Mouse (Mus musculus): ENCODE measurements at regions not wholly inside any gene's neighbourhood (a gene's known extent, or its start where the extent isn't known, plus 50 kb on each side); places are given as distances from the start of the nearest gene placed in this dataset.

- Histone ChIP-seq H3K4me3 (no peak overlapping the region), H3K27ac (no peak overlapping the region)
- intact Hi-C loops (cut with DNase I), result no loop called here
- no peak for DNase-seq (ENCODE audit: extremely low spot score in 1 of 2, low spot score in 2 of 2)
- no peak for TF ChIP-seq CTCF (IDR thresholded peaks at IDR 0.05)
These were observed 123.2 kb downstream of the Atp6ap1l start for GRCm38 (mm10) chr13:90781974-90782373.

- intact Hi-C loops (cut with DNase I), result no loop called here
- no peak for TF ChIP-seq CTCF (IDR thresholded peaks at IDR 0.05)
These were observed 127.2 kb downstream of the Atp6ap1l start for GRCm38 (mm10) chr13:90777952-90778298.

GRCm38 (mm10) chr13:90777123-90777951 lies 127.8 kb downstream of the Atp6ap1l start:
- DNase-seq (ENCODE audit: extremely low spot score in 1 of 2, low spot score in 2 of 2), result no peak
- no peak overlapping the region for H3K27ac ChIP-seq
- no peak overlapping the region for H3K4me3 ChIP-seq
- TF ChIP-seq CTCF (IDR thresholded peaks at IDR 0.05), result no peak
- intact Hi-C loops (cut with DNase I), result no loop called here

More at GRCm38 (mm10) chr13:90777952-90778298, 127.2 kb downstream of the Atp6ap1l start:
- no peak overlapping the region for H3K4me3 ChIP-seq
- no peak for DNase-seq (ENCODE audit: extremely low spot score in 1 of 2, low spot score in 2 of 2)
- H3K27ac ChIP-seq, result no peak overlapping the region

- DNase-seq (ENCODE audit: extremely low spot score in 1 of 2, low spot score in 2 of 2), result no peak
- Histone ChIP-seq H3K27ac (no peak overlapping the region), H3K4me3 (no peak overlapping the region)
- intact Hi-C loops (cut with DNase I), result no loop called here
- no peak for TF ChIP-seq CTCF (IDR thresholded peaks at IDR 0.05)
These were observed 143.0 kb downstream of the Atp6ap1l start for GRCm38 (mm10) chr13:90762154-90762553.

GRCm38 (mm10) chr13:90760516-90761050 lies 144.6 kb downstream of the Atp6ap1l start:
- no peak for DNase-seq (ENCODE audit: extremely low spot score in 1 of 2, low spot score in 2 of 2)
- intact Hi-C loops (cut with DNase I), result no loop called here
- no peak overlapping the region for H3K4me3 ChIP-seq
- H3K27ac ChIP-seq, result no peak overlapping the region
- no peak for TF ChIP-seq CTCF (IDR thresholded peaks at IDR 0.05)

- intact Hi-C loops (cut with DNase I), result no loop called here
- Histone ChIP-seq H3K27ac (no peak overlapping the region), H3K4me3 (no peak overlapping the region)
- DNase-seq (ENCODE audit: extremely low spot score in 1 of 2, low spot score in 2 of 2), result no peak
- TF ChIP-seq CTCF (IDR thresholded peaks at IDR 0.05), result no peak
These were observed 150.7 kb downstream of the Atp6ap1l start for GRCm38 (mm10) chr13:90754451-90754850.

GRCm38 (mm10) chr13:90749741-90750140 lies 155.4 kb downstream of the Atp6ap1l start:
- DNase-seq (ENCODE audit: extremely low spot score in 1 of 2, low spot score in 2 of 2), result no peak
- no peak overlapping the region for H3K4me3 ChIP-seq
- intact Hi-C loops (cut with DNase I), result no loop called here
- TF ChIP-seq CTCF (IDR thresholded peaks at IDR 0.05), result no peak
- H3K27ac ChIP-seq, result no peak overlapping the region

GRCm38 (mm10) chr13:90745063-90745462 lies 160.1 kb downstream of the Atp6ap1l start:
- H3K27ac ChIP-seq, result no peak overlapping the region
- intact Hi-C loops (cut with DNase I), result no loop called here
- no peak overlapping the region for H3K4me3 ChIP-seq
- TF ChIP-seq CTCF (IDR thresholded peaks at IDR 0.05), result no peak
- DNase-seq (ENCODE audit: extremely low spot score in 1 of 2, low spot score in 2 of 2), result no peak

- no peak for DNase-seq (ENCODE audit: extremely low spot score in 1 of 2, low spot score in 2 of 2)
- H3K4me3 ChIP-seq, result no peak overlapping the region
- H3K27ac ChIP-seq, result no peak overlapping the region
- intact Hi-C loops (cut with DNase I), result no loop called here
- no peak for TF ChIP-seq CTCF (IDR thresholded peaks at IDR 0.05)
These were observed 162.3 kb downstream of the Atp6ap1l start for GRCm38 (mm10) chr13:90742615-90743402.

- intact Hi-C loops (cut with DNase I), result no loop called here
- no peak for DNase-seq (ENCODE audit: extremely low spot score in 1 of 2, low spot score in 2 of 2)
- TF ChIP-seq CTCF (IDR thresholded peaks at IDR 0.05), result no peak
- no peak overlapping the region for H3K27ac ChIP-seq
- H3K4me3 ChIP-seq, result no peak overlapping the region
These were observed 165.4 kb downstream of the Atp6ap1l start for GRCm38 (mm10) chr13:90739797-90740196.

GRCm38 (mm10) chr13:90738513-90738912 lies 166.6 kb downstream of the Atp6ap1l start:
- intact Hi-C loops (cut with DNase I), result no loop called here
- H3K4me3 ChIP-seq, result no peak overlapping the region
- no peak overlapping the region for H3K27ac ChIP-seq
- TF ChIP-seq CTCF (IDR thresholded peaks at IDR 0.05), result no peak
- no peak for DNase-seq (ENCODE audit: extremely low spot score in 1 of 2, low spot score in 2 of 2)

- DNase-seq (ENCODE audit: extremely low spot score in 1 of 2, low spot score in 2 of 2), result no peak
- Histone ChIP-seq H3K27ac (no peak overlapping the region), H3K4me3 (no peak overlapping the region)
- TF ChIP-seq CTCF (IDR thresholded peaks at IDR 0.05), result no peak
- intact Hi-C loops (cut with DNase I), result no loop called here
These were observed 171.9 kb downstream of the Atp6ap1l start for GRCm38 (mm10) chr13:90733265-90733664.
